Mouse (Mus musculus) T-cell, adult 2 months (primary cell): ENCODE results near the gene Olfr508.
"Not testable (repeated sequence)": the region's sequence is repeated elsewhere in the genome, so short reads cannot be mapped to it uniquely, and the experiment has no call there.

Experiments
- DNase-seq: peaks from one replicate; pipeline ENCODE4 v3.0.0; 2022; ENCODE audit warnings: low spot score

The Olfr508 gene

GRCm38 (mm10) chr7:108629694-108630093 is at the start of gene Olfr508:
Olfr508 (plus strand) TSS chr7:108629994.
- no peak for DNase-seq

GRCm38 (mm10) chr7:108589797-108590196 is 40.0 kb upstream of the Olfr508 start:
- DNase-seq, result no peak

GRCm38 (mm10) chr7:108601916-108602315 is 27.9 kb upstream of the Olfr508 start:
- not testable (repeated sequence) for DNase-seq

- no peak for DNase-seq
Observed at GRCm38 (mm10) chr7:108610487-108610886, 19.3 kb upstream of the Olfr508 start, which contains the start of gene Olfr506. Olfr506 (plus strand) TSS chr7:108610787.

- no peak for DNase-seq
Observed at GRCm38 (mm10) chr7:108614110-108614509, 15.7 kb upstream of the Olfr508 start.

- peak; percentile 3 for DNase-seq
Observed at GRCm38 (mm10) chr7:108616781-108617180, 13.0 kb upstream of the Olfr508 start.

- no peak for DNase-seq
Observed at GRCm38 (mm10) chr7:108621514-108621913, 8.3 kb upstream of the Olfr508 start, which contains the start of gene Olfr507. Olfr507 (plus strand) TSS chr7:108621814.

- DNase-seq, result no peak
Observed at GRCm38 (mm10) chr7:108651806-108652205, 22.0 kb downstream of the Olfr508 start, which contains the start of gene Olfr509. Olfr509 (minus strand) TSS chr7:108651906.

- no peak for DNase-seq
Observed at GRCm38 (mm10) chr7:108662419-108662818, 32.6 kb downstream of the Olfr508 start.

GRCm38 (mm10) chr7:108666118-108666517 is 36.3 kb downstream of the Olfr508 start, which contains the start of gene Olfr510:
Olfr510 (plus strand) TSS chr7:108666418.
- DNase-seq, result no peak

- DNase-seq, result no peak
Observed at GRCm38 (mm10) chr7:108671058-108671457, 41.3 kb downstream of the Olfr508 start.

- DNase-seq, result no peak
Observed at GRCm38 (mm10) chr7:108678886-108679285, 49.1 kb downstream of the Olfr508 start.
